Comparison of ENCODE assay signal across 28 mouse cellular contexts in the genomic region with DNA sequence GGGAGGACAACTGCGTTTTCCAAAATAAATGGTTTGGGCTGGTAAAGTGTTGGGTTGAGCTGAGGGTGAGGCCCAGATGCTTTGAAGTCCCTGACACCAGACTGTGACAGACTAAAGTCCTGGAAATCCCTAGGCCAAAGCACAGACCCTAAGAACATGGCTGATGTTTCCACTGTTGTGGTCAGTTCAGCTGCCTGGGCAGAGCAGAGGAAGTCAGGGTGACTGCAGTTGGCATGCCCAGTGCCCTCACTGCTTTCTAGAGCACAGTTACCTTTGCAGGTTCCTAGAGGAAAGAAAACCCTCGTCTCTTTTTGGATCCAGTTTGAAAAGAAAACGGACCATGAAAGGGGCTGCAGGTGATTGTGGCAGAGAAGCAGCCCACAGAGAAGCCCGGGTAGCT. TPM values are rescaled to one million over a fixed set of nuclear protein-coding genes. Genes with fewer than 3 reads are reported as not detected.
"Had no signal": no experiment of that assay in that cellular context is flagged by ENCODE, and none has a peak within 500 bp of the region (broad histone marks: within the 10 kb centered on the region; RNA-seq: fewer than 3 reads in every experiment).

No protein-coding gene starts in this region.

- H3K36me3 ChIP-seq: liver, embryonic 12.5 days had no signal

- H3K27me3 ChIP-seq: heart, embryonic 12.5 days; intestine, embryonic 15.5 days; limb, embryonic 13.5 days; limb, embryonic 15.5 days; liver, embryonic 12.5 days had no signal

- H3K4me2 ChIP-seq: heart, embryonic 12.5 days; hindbrain, embryonic 14.5 days; intestine, embryonic 15.5 days; limb, embryonic 13.5 days; limb, embryonic 15.5 days; liver, embryonic 12.5 days had no signal

- ATAC-seq: hindbrain, embryonic 16.5 days; inflammation-experienced regulatory T-cells, adult 6 months; intestine, embryonic 15.5 days; intestine, postnatal 0 days; liver, embryonic 12.5 days had no signal

- H3K9me3 ChIP-seq: heart, embryonic 10.5 days; heart, embryonic 12.5 days; intestine, embryonic 15.5 days; limb, embryonic 13.5 days; limb, embryonic 15.5 days; liver, embryonic 12.5 days had no signal

- H3K4me3 ChIP-seq: gastrocnemius, adult 2 months; heart, embryonic 10.5 days; heart, embryonic 12.5 days; intestine, embryonic 15.5 days; layer of hippocampus, adult 2 months; left cerebral cortex, adult 2 months; limb, embryonic 13.5 days; limb, embryonic 15.5 days; liver, embryonic 12.5 days had no signal

- H3K9ac ChIP-seq: heart, embryonic 12.5 days; hindbrain, embryonic 14.5 days; intestine, embryonic 15.5 days; limb, embryonic 15.5 days; liver, embryonic 12.5 days had no signal

- H3K27ac ChIP-seq: heart, embryonic 10.5 days; hindbrain, embryonic 14.5 days; intestine, embryonic 15.5 days; left cerebral cortex, adult 2 months; liver, embryonic 12.5 days had no signal

- DNase-seq: gastrocnemius, adult 2 months; gastrocnemius, postnatal 10 days; gastrocnemius, postnatal 25 days; heart, adult 18-20 months; heart, postnatal 10 days; heart, postnatal 4 days; kidney, adult 18-20 months; kidney, adult 8-10 months; kidney, postnatal 10 days; kidney, postnatal 25 days; kidney, postnatal 4 days had no signal

RNA-seq across cellular contexts. Expression of gene Dbil5, which starts 40.0 kb away (rescaled TPM):
- total RNA-seq: gastrocnemius, adult 2 months; gastrocnemius, postnatal 10 days; gastrocnemius, postnatal 4 days; granulocyte monocyte progenitor cell, adult 5-6 weeks; heart, postnatal 25 days had no signal
- polyA plus RNA-seq: hindbrain, embryonic 11.5 days; limb, embryonic 11.5 days had no signal
